Mouse (Mus musculus) layer of hippocampus, adult 9-10 months (tissue): Measurements from ENCODE around the gene Il31.
"Not testable (repeated sequence)": the region's sequence is repeated elsewhere in the genome, so short reads cannot be mapped to it uniquely, and the experiment has no call there.

Source experiments
- DNase-seq: peaks from one replicate; pipeline ENCODE4 v3.0.0; 2022; ENCODE audit warnings: low spot score

The Il31 gene

DNA sequence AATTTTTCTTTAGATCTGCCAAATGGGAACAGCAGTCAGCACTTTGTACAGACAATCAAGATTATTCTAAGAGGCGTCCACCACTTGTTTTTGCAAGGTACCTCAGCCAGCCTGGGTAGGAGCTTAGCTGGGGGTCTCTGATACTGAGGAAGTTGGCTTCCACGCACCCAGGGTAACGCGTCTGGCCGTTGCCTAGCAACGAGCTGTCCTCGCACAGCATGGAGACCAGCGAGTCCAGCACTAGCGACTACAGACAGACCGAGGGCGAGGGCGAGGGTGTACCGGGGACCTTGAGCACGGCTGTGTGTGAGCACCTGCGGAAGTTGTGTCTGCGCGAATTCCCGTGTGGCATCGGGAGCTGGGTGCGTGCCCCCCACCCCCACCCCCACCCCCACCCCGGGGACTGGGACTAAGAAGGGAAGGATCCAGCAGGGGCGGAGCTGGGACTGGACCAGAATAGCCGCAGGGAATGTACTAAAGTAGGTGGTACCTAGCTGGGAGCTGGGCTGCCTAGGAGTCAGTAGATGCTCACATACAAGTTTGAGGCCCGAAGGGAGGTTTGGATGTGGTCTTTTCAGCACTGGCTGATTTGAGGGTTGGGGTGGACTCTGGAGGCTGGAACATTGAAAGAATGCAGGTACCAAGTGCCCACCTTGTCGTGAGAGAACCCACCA lies at the start of gene Il31, which contains the start of gene Lrrc43:
Gene Il31, minus strand, starts transcription at position 378 of the 674 bp plus-strand sequence.
Gene Lrrc43, plus strand, starts transcription at position 194 of the 674 bp plus-strand sequence.
- DNase-seq, result no peak

DNA sequence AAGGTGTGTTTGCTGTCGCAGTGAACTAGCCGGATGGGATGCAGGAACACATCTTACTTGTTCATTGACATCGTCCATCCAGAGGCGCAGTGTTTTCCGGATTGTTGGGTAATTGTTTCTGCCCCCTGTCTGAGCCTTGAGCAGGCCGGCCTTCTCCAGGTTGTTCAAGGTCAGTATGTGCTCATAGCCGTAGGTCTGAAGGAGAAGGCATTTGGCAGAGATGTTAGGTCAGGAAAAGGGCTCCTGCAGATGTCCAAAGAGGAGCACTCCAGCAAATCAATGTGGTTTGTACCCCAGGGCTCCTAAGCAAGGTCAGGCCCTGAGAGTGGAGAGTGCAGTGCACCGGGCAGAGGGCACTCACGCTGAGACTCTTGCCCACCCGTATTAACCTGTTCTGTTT lies 44.5 kb upstream of the Il31 start:
- DNase-seq, result no peak

DNA sequence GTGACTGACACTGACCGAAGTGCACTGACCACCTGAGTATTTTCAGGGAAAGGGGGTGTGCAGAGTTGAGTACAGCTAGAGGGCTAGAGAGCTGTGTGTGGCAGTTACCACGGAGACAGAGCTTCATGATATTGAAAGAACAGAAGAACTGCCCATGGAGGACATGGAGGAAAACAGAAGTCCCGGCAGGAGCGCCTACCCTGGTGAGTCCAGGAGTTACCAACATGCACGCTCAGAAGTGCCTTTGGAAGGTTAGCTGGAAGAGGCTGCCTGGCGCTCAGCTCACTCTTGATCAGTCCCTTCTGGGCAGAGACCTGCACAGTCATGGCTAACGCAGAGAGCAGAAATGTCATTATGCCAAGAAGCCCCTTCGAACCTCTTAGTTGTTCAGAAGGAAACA lies 40.8 kb upstream of the Il31 start:
- no peak for DNase-seq

DNA sequence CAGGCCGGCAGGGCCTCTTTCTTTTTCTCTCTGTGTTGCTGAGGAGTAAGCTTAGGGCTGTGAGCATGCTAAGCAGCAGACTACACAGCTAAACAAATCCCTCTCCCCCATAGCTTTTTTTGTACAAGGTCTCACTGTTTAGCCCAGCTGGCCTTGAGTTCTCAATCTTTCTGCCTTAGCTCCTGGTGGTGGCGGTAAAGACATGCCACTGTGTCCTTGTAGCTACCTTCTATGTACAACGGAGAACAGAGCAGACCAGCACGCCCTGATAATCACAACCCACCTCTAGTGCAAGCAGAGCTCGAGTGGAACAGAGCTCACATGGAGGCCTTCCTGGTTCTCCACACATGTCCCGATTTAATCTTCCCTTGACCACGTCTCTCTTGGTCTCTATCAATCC lies 39.4 kb upstream of the Il31 start:
- no peak for DNase-seq

DNA sequence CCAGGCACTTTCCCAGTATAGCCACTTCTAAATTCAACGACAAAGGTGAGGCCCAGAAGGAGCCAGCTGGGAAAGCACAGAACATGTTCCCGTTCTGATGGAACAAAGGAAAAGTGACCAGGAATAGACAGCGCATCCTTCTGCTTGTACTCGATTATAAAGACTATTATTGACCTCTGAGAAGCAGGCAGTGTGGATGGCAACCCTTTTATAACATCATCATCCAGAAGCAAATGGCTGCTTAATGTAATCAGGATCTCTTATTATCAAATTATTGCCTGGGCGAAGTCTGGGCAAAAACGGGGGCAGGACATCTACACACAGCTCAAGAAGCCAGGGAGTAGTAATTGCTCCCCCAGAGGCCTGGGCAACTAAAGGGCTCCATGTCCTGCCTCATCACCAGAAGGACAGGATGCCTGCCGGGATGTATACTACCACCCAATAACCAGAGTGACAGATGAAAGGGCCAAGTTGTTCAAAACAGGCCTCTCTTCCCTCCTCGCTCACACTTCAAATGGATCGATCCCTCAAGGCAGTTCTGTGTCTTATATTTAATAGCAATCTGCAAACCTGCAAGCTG lies 36.7 kb upstream of the Il31 start:
- DNase-seq, result no peak

DNA sequence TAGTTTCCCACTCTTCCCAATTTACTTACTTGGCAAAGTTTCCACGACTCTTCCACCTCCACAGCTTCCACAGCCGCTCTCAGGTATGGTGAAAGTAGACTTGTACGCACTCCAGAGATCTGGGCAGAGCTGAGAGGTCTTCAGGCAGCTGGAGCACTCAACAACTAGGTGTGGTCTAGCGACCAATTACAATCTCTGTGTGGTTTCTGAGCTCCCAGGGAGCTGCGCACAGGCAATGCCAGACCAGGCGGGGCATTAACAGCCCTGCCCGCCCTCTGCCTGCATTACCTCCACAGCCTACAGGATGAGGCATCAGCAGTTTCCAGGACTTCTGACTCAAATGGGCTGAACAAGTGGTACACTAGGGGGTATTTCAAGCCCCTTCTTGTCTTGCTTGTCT lies 36.0 kb upstream of the Il31 start, which contains the start of gene Gm49027:
Gene Gm49027, minus strand, starts transcription at position 208 of the 400 bp plus-strand sequence.
- DNase-seq, result no peak

DNA sequence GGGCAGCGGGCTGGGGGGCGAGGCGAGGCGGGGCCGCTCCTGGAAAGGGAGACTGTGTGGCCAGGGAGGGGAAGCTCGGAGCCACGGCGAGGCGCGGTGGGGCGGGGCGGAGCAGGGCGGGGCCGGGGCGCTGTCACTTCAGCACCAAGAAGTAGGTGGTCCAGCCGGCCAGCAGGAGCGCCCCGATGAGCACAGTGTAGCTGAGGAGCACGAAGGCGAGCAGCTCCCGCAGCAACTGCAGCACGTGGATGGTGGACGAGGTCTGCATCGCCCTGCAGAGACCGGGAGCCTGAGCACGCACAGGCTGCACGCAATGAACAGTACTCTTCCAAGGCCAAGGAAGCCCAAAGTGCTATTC lies 35.1 kb upstream of the Il31 start:
- DNase-seq, result no peak

DNA sequence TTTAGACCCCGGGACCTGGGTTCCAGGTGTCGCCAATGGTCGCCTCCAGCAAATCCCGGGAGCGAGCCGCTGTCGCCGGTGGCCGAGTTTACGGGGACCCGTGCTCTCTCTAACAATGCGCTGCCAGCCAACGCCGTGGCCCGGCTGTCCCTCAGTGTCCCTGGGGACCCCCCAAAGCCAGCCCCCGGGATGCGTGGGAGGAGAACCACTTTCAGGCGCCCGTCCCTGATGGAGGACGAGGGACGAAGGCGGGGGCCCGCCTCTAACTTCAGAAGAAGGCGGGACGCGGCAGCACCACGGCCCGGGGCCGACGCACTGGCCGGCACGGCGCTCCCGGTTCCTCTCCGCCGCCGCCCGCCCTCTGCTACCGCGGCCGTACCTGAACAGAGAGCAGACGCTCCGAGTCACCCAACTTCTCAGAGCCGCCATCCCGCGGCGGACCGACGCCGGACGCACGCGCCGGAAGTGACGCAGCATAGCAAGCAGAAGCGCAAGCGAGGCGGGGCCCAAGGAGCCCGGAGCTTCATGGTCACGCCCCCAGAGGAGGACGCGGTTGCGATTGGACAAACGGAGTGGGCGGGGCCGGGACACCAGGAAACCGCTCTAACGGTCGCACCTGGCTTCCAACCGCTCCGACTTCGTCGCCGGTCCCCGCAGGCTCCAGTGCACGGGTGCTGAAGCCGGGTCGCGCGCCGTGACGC lies 34.6 kb upstream of the Il31 start, which contains the start of gene Diablo:
Gene Diablo, minus strand, starts transcription at position 485 of the 701 bp plus-strand sequence.
- peak; percentile 92 for DNase-seq

DNA sequence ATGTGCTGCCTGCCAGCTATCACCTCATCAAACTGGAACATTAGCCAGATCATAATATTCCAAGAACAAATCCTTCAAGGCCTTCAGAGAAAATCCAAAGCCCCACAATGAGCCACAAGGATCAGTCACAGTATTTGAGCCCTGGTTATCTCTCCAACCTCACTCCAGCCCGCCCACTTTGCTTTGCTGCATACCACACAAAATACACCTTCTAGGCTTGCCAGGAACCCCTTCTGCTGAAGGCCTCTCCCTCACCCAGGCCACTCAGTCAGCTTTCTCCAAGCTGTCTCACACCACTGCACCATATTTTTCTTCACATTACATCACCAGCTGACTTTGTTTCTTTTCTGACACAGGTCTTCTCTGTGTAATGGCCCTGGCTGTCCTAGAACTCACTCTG lies 32.9 kb upstream of the Il31 start:
- DNase-seq, result no peak

DNA sequence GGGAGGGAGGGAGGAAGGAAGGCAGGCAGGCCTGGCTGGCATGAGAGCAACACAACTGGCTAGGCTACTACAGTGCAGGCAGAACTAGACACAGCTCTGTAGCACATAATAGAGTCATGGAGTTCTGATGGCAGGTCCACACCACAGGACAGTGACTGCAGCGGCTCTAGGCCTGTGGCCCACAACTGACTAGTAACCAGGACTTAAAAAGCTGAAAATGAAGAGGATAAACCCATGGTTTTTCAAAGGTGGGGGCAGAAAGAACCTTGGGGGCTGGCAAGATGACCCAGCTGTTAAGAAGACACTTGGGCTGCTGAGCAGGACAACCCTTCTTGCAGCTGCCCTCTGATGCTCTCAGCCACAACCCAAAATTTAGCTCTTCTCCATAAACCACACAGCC lies 32.3 kb upstream of the Il31 start:
- no peak for DNase-seq

DNA sequence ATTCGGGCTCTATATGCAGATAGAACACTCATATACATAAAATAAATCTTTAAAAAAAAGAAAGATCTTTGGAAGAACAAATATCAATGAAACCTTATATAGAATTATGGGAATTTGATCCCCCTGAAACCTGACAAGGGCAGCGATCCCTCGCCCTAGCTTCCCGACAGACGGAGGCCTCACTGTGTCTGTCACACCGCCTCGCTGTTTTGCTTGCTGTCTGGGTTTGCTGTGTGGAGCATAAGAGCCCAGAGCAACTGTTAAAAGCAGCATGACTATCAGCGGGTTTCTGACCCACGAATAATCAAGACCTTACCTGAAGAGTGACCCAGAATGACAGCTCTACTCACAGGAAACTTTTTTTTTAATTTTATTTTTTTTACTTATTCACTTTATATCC lies 31.4 kb upstream of the Il31 start:
- DNase-seq, result no peak

DNA sequence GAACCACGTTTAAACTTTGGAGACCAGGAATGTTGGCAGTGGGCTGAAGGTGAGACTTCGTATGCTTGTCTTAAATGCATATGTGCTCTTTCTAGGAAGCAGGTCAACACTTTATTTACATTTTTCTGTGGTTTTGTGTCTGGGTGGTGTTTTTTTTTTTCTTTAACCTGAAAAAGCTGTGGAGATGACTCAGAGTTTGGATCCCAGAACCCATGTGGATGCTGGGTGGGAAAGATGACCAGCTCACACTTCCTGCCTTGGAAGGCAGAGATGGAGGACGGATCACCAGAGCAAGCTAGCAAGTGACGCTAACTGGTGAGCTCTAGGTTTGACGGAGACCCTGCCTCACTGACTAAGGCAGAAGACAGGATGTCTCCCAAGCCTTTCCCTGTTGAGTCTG lies 25.6 kb upstream of the Il31 start:
- DNase-seq, result no peak

DNA sequence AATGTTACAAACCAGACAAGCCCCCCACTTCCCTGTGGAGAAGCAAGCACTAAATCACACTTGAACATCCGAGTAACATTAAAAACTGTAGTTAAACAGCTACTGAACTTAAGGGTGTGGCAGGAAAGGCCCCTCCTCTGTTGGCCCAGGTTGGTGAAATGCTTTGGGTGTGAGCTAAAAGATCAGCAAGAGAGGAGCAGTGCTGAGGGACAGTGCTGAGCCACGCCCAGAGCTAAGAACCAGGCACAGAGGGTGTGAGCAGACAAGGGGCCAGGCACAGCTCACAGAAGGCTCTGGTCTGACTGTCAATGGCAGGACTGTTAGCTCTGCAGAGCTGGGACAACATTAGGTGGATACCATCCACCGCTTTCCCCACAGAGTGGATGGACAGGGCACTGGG lies 22.8 kb upstream of the Il31 start:
- DNase-seq, result no peak

DNA sequence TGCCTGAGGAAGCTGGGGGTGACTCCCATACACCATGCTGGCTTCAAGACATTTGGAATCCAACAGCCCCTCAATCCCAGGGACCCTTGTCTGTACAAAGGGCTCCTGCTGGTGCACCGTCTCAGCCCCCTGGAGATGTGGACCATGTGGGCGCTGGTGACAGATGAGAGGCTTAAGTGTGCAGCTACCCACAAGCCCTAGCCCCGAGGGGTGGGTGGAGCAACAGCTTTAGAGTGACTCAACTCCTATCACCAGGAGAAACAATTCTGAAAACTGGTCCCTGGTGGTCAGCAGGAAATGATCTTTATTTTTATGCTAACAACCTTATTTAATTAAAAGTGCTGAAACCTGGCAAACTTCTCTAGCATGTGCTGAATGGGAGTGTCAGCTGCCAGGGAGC lies 22.1 kb upstream of the Il31 start:
- DNase-seq, result not testable (repeated sequence)

DNA sequence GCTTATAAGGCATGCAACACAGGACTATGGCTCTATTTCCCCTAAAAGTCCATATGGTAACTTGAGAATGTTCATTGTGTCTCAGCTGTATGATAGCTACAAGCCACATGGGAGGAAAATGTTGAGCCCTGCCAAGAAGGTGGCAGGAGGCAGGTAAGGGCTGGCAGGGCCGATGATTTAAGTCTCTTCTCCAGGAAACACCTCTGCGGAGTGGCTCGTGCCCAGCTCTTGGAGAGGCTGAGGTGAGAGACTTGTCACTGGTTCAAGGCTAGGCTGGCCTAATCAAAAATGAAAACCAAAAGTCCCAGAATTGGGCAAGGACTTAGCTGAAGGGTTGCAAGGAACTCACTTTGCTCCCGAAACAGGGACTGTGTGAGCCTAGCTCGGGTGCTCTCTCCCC lies 20.9 kb upstream of the Il31 start, which contains the start of gene B3gnt4:
Gene B3gnt4, plus strand, starts transcription at position 301 of the 400 bp plus-strand sequence.
- DNase-seq, result no peak

DNA sequence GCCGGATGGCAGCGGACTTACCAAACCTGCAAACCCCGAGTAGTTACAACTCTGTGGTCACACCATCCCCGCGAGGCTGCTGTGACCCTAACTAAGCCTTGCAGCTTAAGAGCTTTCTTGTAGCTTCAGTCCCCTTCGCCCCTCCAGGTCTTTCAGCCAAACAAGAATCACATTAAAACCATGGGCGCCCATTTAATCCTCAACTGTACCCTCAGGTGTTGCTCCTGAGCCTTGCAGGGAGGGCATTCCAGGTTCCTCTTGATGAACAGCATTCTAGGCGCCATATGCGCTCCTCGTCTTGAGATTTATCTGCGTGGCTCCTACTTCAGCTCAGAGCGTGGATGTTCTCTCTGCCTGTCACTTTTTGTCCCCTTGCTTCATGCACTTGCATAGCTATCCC lies 19.6 kb upstream of the Il31 start:
- no peak for DNase-seq

DNA sequence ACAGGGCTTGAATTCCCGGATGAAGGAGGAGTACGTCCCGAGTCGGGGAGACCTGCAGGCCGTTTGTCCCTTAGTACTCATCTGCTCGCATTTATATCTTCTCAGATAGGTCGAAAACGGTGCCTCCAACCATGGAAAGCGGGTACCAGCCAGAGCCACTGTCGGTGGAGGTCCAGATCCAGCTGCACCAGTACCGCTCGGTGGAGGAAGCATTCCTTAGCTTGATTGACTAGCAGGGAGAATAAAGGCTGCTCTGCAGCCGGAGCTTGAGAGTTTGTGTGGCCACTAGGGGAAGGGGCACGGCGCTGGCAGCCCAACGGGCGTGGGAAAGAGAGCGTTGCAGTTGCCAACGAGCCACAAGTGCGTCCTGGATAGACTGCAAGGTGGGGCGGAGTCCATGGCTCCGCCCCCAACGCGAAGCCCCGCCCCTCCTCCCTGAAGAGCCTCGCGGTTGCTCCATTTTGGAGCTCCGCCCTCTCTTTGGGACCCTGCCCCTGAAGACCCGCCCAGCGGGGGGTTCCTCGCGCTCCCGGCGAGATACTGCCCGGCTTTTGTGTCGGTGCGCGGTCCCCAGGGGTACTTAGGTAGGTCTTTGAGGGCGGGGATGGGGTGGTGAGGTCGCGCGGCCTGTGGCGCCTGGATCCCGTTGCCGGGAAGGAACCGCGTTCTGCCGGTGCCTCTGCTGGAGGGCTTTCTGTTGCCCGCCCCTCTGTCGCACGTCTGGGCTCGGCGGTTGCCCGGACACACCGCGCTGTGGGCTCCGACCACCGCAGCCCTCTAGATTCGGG lies 18.8 kb upstream of the Il31 start:
- DNase-seq, result no peak

DNA sequence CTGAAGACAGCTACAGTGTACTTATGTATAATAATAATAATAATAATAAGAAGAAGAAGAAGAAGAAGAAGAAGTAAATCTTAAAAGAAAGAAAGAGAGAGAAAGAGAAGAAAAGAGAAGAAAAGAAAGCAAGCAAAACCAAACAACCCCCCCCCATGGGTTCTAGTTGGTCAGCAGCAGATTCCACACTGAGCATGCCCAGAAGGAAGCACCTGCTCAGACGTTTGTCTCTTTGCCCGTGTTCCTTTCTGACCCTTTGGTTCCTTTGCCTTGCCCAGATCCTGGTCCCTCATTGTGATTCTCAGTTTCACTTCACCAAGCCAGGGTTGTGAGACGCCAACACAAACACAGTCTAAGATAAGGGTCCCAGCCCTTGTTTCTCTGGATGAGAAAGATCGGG lies 12.7 kb upstream of the Il31 start:
- no peak for DNase-seq

DNA sequence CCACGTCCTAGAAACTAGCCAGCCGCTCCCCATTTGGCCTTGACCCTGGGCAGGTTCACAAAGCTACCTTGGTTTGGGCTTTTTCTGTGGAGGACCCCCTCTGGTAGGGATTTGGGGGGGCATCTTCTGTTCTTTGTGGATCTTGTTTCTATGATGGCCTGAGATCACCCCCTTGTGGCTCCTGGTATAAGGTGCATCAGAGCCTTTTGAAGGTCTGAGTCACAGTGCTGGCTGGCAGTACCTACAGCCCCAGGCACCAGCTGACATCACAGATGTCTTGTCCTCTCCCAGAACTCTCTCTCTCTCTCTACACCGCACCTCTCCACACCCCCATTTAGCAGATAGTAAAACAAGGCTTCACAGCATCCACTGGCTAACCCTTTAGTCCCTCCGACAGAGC lies 10.4 kb upstream of the Il31 start:
- no peak for DNase-seq

DNA sequence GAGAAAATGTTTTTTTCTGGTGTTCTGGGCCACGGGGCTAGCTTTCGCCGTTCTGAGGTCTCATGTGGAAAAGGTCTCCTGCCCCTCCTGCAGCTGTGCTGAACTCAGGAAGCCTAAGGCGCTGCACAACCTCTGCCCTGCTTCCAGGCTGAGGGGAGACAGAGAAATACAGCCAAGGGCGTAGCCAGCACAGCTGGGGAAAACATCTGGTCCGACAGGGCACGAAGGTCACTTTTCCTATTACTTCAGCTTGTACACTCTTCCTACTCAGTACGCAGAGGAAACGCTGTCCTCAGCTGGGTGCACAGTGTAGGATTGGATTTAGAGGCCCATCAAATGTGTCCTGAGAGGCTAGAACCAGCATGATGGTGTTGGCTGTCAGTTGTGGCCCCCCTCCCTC lies 646 bp upstream of the Il31 start:
- no peak for DNase-seq

DNA sequence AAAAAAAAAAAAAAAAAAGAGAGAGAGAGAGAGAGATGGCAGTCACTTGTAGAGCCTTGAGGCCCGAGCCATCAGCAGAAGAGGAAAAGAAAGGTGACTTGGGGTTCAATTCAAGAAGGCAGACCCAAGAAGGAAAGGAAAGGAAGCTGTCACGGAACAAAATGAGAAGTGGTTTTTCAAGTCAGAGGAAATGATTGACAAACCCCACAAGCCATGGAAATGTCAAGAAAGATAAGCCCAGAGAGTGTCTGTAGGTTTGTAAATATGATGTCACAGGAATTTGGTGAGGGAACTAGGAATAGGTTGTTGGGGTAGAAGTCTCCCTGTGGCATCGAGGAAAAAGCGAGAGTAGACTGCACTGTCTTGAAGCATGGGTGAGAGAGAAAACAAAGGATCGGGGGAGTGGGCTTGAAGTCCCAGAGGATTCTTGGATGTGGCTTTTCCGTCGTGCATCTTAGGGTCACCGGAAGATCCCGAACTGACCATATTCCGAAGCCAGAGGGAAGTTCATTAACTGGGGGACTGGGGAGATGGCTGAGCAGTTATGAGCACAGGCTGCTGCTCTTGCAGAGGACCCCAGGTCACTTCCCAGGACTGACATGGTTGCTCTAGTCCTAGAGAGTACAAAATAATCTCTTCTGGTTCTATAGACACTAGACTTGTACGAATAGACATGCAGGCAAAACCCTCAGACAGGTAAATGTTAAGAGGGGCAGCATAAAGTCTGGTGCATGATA lies 1.5 kb downstream of the Il31 start:
- no peak for DNase-seq

DNA sequence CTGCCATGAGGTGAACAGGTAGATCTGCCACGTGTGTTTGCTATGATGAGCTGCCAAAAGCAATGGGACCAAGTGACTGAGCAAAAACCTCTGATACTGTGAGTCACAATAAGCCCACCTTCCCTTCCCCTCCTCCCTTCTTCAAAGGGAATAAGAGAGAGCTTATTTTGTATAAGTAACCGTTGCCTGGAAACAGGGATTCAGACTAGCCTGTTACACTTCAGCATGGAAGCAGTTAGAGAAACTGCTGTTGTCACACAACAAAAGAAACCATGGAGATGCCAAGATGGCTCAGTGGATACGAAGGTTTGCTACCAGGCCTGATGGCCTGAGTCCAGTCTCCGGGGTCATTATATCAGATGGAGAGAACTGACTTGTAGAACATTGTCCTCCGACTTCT lies 15.5 kb downstream of the Il31 start:
- no peak for DNase-seq
